Mouse (Mus musculus) embryonic fibroblast, embryonic 13.5 days (primary cell): ENCODE measurements around the gene Dhx8.

Experiments used
- CTCF ChIP-seq: IDR thresholded peaks from 2 replicates; pipeline ENCODE4 v1.5.1; 2011; ENCODE audit warnings: mild to moderate bottlenecking, control low read depth, low read length, moderate library complexity, borderline replicate concordance; ENCODE audit not compliant: insufficient read depth
- POLR2A ChIP-seq: IDR thresholded peaks from 2 replicates; pipeline ENCODE4 v1.6.1; 2011; ENCODE audit warnings: low read depth, mild to moderate bottlenecking, control low read depth, low read length, moderate library complexity

DNA sequence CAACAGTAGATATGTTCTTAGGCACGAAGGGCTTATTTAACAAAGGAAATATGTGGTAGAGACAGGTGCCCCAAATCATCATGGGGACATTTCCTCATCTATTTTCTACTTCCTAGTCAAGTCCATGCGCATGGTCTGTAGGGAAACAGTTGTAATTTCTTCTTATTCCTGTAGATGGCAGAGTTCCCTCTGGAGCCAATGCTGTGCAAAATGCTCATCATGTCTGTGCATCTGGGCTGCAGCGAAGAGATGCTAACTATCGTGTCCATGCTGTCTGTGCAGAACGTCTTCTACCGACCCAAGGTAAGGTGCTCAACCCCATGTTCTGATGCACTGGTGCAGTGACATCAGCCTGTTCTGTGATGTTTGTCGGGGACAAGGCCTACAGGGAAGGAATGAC, 31.0 kb downstream of the Dhx8 start:
- TF ChIP-seq CTCF (0 out of 2 replicates have a peak, but pooled peaks have one; percentile 32), POLR2A (no peak)
